In genomic region chr4:111597986-111598385, GRCm38 (mm10) we compare ENCODE assay signal across 10 mouse cellular contexts.
DNase-seq lines count a peak whose midpoint lies in the region; ATAC-seq and TF ChIP-seq lines count a peak whose summit lies in the region.
"Had no signal": no experiment of that assay in that cellular context is flagged by ENCODE, and none has a peak within 500 bp of the region (broad histone marks: within the 10 kb centered on the region; RNA-seq: fewer than 3 reads in every experiment).

No protein-coding gene starts in this region.

- no peak overlapping the region for H3K4me3 ChIP-seq in liver, postnatal 0 days (ENCODE audit: low read depth, low read length)
- H3K4me3 ChIP-seq: erythroblast, embryonic 14.5 days had no signal

- DNase-seq in layer of hippocampus, adult 18-20 months (ENCODE audit: low spot score in 2 of 2), result peak; percentile 36 to 55
- no peak for DNase-seq in layer of hippocampus, postnatal 25 days (ENCODE audit: extremely low spot score in 1 of 2, low spot score in 1 of 2)
- DNase-seq in 3T3-L1 (ENCODE audit: low read depth, low spot score) (peak; percentile 64), MN1 (ENCODE audit: low spot score) (peak; percentile 54)
- DNase-seq in left cerebral cortex, postnatal 36 days (ENCODE audit: low spot score in 2 of 2), result peak; percentile 17 to 22
- no peak for DNase-seq in kidney, adult 18-20 months
- no peak for DNase-seq in liver, postnatal 0 days
- DNase-seq: thymus, adult 18-20 months had no signal

- H3K4me2 ChIP-seq in liver, postnatal 0 days (ENCODE audit: low read depth, low read length), result no peak overlapping the region

- no peaks in the 10 kb centered on the region for H3K36me3 ChIP-seq in liver, postnatal 0 days (replicated peaks; ENCODE audit: insufficient read depth, low read length)
- H3K36me3 ChIP-seq: G1E had no signal

- H3K27me3 ChIP-seq in liver, postnatal 0 days (ENCODE audit: insufficient read depth, low read length), result no peaks in the 10 kb centered on the region

- intact Hi-C loops in left cerebral cortex, postnatal 36 days (cut with DNase I), result no loop called here

- no peak overlapping the region for H3K27ac ChIP-seq in liver, postnatal 0 days (ENCODE audit: low read depth)

- H3K9me3 ChIP-seq in liver, postnatal 0 days (ENCODE audit: low read length), result no peaks in the 10 kb centered on the region

- 48% methylated on average over 1 of the region's 1 CpGs for WGBS in liver, postnatal 0 days (ENCODE audit: insufficient replicate concordance)

- TF ChIP-seq EP300 in liver, postnatal 0 days (IDR thresholded peaks at IDR 0.05; ENCODE audit: low read depth), result no peak

- TF ChIP-seq CTCF in liver, postnatal 0 days (IDR thresholded peaks at IDR 0.05; ENCODE audit: low read depth), result no peak

- no peaks in the 10 kb centered on the region for H3K4me1 ChIP-seq in liver, postnatal 0 days (ENCODE audit: insufficient read depth)

- no peak for ATAC-seq in liver, postnatal 0 days

- no peak overlapping the region for H3K9ac ChIP-seq in liver, postnatal 0 days (replicated peaks)

Comparison
In these comparisons a context has a peak if more than half of its experiments do, and no peak if none do; other contexts are left out.
1. DNase-seq: peak in layer of hippocampus, adult 18-20 months (2 of 2), 3T3-L1 (single experiment), MN1 (single experiment) and left cerebral cortex, postnatal 36 days (2 of 2); none in layer of hippocampus, postnatal 25 days (0 of 2), kidney, adult 18-20 months (single experiment) and liver, postnatal 0 days (single experiment).